Mouse (Mus musculus) bone marrow, adult 2 months (tissue): ENCODE data around the gene Ptpn13. TPM values are rescaled to one million over a fixed set of nuclear protein-coding genes. Genes with fewer than 3 reads are reported as not detected.

ENCODE experiments used
- H3K27ac ChIP-seq: fragments of 200-500 bp; 2 replicates; pipeline ENCODE4 v1.5.1; 2012; ENCODE audit warnings: low read depth, mild to moderate bottlenecking, control low read depth, inconsistent platforms, low read length; ENCODE audit not compliant: control insufficient read depth, poor library complexity, insufficient read depth
- H3K4me1 ChIP-seq: fragments of 200-500 bp; 2 replicates; pipeline ENCODE4 v1.6.1; 2011; ENCODE audit warnings: low read length; ENCODE audit not compliant: control insufficient read depth, insufficient read depth
- H3K4me3 ChIP-seq: fragments of 200-500 bp; replicated peaks from 2 replicates; pipeline ENCODE3; 2011; ENCODE audit warnings: mild to moderate bottlenecking, low read depth, low read length, control low read depth; ENCODE audit not compliant: control insufficient read depth
- CTCF ChIP-seq: fragments of 200-500 bp; IDR thresholded peaks from 2 replicates; pipeline ENCODE4 v1.5.1; 2011; ENCODE audit warnings: low read length, control low read depth; ENCODE audit not compliant: control insufficient read depth, insufficient read depth
- POLR2A ChIP-seq: fragments of 200-500 bp; IDR thresholded peaks from 2 replicates; pipeline ENCODE4 v1.6.1; 2011; ENCODE audit warnings: low read depth, mild to moderate bottlenecking, control low read depth, low read length, borderline replicate concordance; ENCODE audit not compliant: control insufficient read depth
- WGBS: fragments of 180-500 bp; shearing (Covaris S2); methylation state at CpG from one replicate; pipeline ENCODE4 v1.1.7; 2018; 5-methylcytosine and 5-hydroxymethylcytosine counted together
- polyA plus RNA-seq: library from polyadenylated mRNA; stranded (reverse); fragments of >200 nt; gene quantifications from 2 replicates; pipeline ENCODE4 v1.2.4, GENCODE M21; 2011; ENCODE audit warnings: low replicate concordance; ENCODE audit not compliant: missing spikeins, insufficient read depth, insufficient read length

Gene Ptpn13
- polyA plus RNA-seq, 1 experiment, result 2.4 TPM

- no peaks in the 10 kb centered on the region; the same call in 1 of the 2 replicates for H3K4me1 ChIP-seq
- WGBS, result 63% methylated on average over 5 of the region's 5 CpGs
- TF ChIP-seq CTCF (no peak), POLR2A (no peak)
- H3K27ac ChIP-seq, result no peak overlapping the region
- no peak overlapping the region for H3K4me3 ChIP-seq
Measured at GRCm38 (mm10) chr5:103479503-103479902, 54.5 kb downstream of the Ptpn13 start.

DNA sequence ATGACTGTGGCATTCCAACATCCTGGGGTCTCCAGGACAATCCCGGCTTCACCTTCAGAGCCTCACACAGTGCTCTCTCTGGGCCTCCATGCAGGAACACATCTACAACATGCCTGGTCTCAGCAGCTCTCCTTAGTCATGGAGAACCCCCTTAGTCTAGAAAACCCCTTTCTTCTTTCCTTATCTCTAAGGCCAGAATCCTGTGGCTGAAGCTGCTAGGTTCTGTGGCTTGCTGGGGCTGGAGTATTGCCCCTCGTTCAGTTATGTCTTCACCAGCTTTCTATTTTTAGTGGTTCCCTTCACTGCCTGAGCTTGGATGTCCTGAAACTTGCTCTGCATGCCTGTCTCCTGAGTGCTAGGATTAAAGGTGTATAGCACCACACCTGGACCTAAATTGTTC is 56.2 kb downstream of the Ptpn13 start:
- Histone ChIP-seq H3K4me1 (no peaks in the 10 kb centered on the region; the same call in 1 of the 2 replicates), H3K4me3 (no peak overlapping the region), H3K27ac (no peak overlapping the region)
- WGBS, result 18% methylated on average over 2 of the region's 2 CpGs
- TF ChIP-seq POLR2A (no peak), CTCF (no peak)

- TF ChIP-seq CTCF (no peak), POLR2A (no peak)
- WGBS, result 89% methylated on average over 7 of the region's 7 CpGs
- Histone ChIP-seq H3K4me3 (no peak overlapping the region), H3K27ac (no peak overlapping the region), H3K4me1 (no peaks in the 10 kb centered on the region; the same call in 1 of the 2 replicates)
Measured at GRCm38 (mm10) chr5:103487001-103487400, 62.0 kb downstream of the Ptpn13 start.

GRCm38 (mm10) chr5:103490964-103491363 is 66.0 kb downstream of the Ptpn13 start:
- Histone ChIP-seq H3K27ac (no peak overlapping the region), H3K4me1 (no peaks in the 10 kb centered on the region; the same call in 1 of the 2 replicates), H3K4me3 (no peak overlapping the region)
- WGBS, result 56% methylated on average over 8 of the region's 8 CpGs
- no peak for TF ChIP-seq POLR2A
- no peak for TF ChIP-seq CTCF

GRCm38 (mm10) chr5:103491788-103492187 is 66.8 kb downstream of the Ptpn13 start:
- no peak overlapping the region for H3K27ac ChIP-seq
- WGBS, result 78% methylated on average over 5 of the region's 5 CpGs

DNA sequence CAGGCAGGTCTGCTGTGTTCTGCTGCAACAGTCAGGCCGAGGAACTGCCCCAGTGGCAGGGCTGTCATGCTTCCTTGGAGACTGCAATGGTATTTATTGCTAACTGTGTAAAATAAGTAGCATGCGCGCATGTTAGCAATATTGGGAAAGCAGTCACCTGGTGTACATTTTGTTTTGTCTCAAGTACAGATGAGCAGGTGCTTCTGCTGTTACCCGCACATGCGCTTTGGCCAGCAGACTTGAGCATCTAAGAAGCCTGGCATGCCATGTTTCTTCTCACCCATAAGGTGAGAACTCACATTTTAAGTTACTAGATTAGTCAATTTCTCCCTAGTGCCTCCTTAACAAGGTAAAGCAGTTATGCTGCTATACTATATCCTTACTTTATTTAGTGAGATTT is 72.1 kb downstream of the Ptpn13 start:
- H3K4me1 ChIP-seq, result no peaks in the 10 kb centered on the region; the same call in 1 of the 2 replicates
- WGBS, result 90% methylated on average over 5 of the region's 5 CpGs
- TF ChIP-seq CTCF, result no peak
- TF ChIP-seq POLR2A, result no peak
- no peak overlapping the region for H3K4me3 ChIP-seq
- no peak overlapping the region for H3K27ac ChIP-seq

More at GRCm38 (mm10) chr5:103491788-103492187, 66.8 kb downstream of the Ptpn13 start:
- H3K4me3 ChIP-seq, result no peak overlapping the region
- H3K4me1 ChIP-seq, result no peaks in the 10 kb centered on the region; the same call in 1 of the 2 replicates
- TF ChIP-seq POLR2A, result no peak
- no peak for TF ChIP-seq CTCF

DNA sequence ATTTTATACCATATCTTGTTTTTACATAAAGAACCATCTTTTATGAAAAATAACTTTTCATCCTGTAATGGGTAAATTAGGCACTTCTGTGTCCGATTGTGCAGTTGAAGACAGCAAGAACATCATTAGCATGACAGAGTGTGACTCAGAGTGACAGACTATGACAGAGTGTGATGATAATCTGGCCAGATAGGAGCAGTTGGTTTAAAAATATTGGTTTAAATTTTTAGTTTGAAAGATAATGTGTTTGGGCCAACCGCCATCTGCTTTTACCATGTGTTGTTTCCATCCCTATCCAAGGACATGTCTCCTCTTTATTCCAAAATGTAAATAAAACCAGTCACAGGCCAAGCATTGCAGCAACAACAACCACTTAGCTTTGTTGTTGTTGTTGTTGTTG is 72.5 kb downstream of the Ptpn13 start:
- WGBS, result 84% methylated on average over 2 of the region's 2 CpGs
- no peak for TF ChIP-seq CTCF
- TF ChIP-seq POLR2A, result no peak

DNA sequence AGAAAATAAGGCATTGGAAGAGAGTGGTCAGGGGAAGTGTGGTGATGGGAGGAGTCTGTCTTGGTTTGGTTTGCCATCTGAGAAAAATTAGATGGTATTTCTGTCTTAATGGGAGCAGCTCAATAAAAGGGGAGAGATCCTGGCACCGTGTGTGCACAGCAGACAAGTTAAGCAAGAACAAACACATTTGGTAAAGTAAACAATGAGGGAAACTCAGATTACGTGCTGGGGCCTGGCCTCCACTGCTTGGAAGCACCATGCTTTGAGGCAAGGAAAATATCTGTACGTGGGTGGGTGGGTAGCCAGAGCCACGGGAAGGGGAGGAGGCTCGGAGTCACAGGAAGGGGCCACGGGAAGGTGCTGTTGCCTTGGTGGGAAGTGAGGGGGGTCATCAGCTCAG is 74.3 kb downstream of the Ptpn13 start:
- Histone ChIP-seq H3K4me1 (no peaks in the 10 kb centered on the region; the same call in 1 of the 2 replicates), H3K4me3 (no peak overlapping the region), H3K27ac (no peak overlapping the region)
- WGBS, result 44% methylated on average over 6 of the region's 6 CpGs
- TF ChIP-seq POLR2A (no peak), CTCF (no peak)

More for the DNA sequence above, 72.5 kb downstream of the Ptpn13 start:
- H3K27ac ChIP-seq, result no peak overlapping the region
- H3K4me3 ChIP-seq, result no peak overlapping the region
- no peaks in the 10 kb centered on the region; the same call in 1 of the 2 replicates for H3K4me1 ChIP-seq

DNA sequence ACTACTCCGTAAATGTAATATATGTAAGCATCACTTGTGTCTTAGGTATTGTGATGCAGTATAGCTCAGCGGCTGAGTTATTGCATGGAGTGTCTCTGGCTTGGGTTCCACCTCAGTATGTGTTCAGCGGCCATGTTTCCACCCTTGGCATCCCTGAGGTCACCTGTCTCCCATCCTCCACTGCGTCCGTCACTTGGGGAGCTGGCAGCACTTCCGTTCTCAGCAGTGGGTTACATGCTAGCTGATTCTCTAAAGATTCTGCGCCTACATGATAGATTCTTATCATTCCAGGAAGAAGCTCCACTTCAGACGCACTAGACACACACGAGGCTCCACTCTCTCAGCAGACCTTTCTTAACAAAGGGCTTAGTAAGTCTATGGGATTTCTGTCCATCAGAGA is 76.1 kb downstream of the Ptpn13 start:
- Histone ChIP-seq H3K4me1 (no peaks in the 10 kb centered on the region; the same call in 1 of the 2 replicates), H3K4me3 (no peak overlapping the region), H3K27ac (no peak overlapping the region)
- TF ChIP-seq POLR2A (no peak), CTCF (no peak)
- 86% methylated on average over 9 of the region's 9 CpGs for WGBS

- H3K27ac ChIP-seq, result no peak overlapping the region
- H3K4me1 ChIP-seq, result no peaks in the 10 kb centered on the region; the same call in 1 of the 2 replicates
- WGBS, result 80% methylated on average over 6 of the region's 6 CpGs
- no peak for TF ChIP-seq CTCF
- no peak for TF ChIP-seq POLR2A
- no peak overlapping the region for H3K4me3 ChIP-seq
Measured at GRCm38 (mm10) chr5:103501839-103502238, 76.8 kb downstream of the Ptpn13 start.
